Mouse (Mus musculus) retina, postnatal 1 day (tissue): ENCODE results near the gene Vmn1r129.
"Not testable (repeated sequence)": the region's sequence is repeated elsewhere in the genome, so short reads cannot be mapped to it uniquely, and the experiment has no call there.

Experiments used
- DNase-seq: peaks from one replicate; pipeline ENCODE4 v3.0.0-alpha.2; 2012

The Vmn1r129 gene

DNA sequence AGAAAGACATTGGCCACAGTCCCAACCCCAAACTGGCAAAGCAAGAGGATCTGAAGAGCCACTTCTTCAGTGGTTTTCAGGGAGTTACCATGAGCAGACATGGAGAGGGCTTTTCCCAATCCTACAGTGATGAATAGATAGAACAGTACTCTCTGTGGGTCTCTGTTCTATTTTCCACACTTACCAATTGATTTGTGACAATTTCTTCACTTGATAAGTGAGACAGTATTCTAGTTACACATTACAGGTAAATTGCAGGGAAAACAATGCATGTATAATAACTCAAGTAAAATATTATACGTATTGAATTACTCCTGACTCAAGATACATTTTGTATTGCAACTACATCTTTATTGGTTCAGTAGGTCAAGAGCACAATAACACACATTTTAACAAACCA lies at the start of gene Vmn1r129:
TSS of gene Vmn1r129 (minus strand) at position 101 of the 400 bp plus-strand sequence.
- not testable (repeated sequence) for DNase-seq

DNA sequence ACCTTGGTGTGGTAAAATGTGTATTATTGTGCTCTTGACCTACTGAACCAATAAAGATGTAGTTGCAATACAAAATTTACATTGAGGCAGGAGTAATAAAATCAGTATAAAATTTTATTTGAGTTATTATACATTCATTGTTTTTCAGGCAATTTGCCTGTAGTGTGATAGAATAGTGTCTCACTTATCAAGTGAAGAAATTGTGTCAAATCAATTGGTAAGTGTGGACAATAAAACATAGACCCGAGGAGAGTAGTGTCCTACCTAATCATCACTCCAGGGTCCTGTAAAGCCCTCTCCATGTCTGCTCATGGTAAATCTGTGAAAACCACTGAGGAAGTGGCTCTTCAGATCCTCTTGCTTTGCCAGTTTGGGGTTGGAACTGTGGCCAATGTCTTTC lies 12.0 kb downstream of the Vmn1r129 start, which contains the start of gene Vmn1r128:
TSS of gene Vmn1r128 (plus strand) at position 301 of the 400 bp plus-strand sequence.
- not testable (repeated sequence) for DNase-seq

DNA sequence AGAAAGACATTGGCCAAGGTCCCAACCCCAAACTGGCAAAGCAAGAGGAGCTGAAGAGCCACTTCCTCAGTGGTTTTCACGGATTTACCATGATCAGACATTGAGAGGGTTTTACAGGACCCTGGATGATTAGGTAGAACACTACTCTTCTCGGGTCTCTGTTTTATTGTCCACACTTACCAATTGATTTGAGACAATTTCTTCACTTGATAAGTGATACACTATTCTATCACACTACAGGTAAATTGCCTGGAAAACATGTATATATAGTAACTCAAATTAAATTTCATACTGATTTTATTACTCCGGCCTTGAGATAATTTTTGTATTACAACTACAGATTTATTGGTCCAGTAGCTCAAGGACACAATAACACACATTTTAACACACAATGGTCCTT lies 41.3 kb downstream of the Vmn1r129 start, which contains the start of gene Vmn1r127:
TSS of gene Vmn1r127 (minus strand) at position 101 of the 400 bp plus-strand sequence.
- not testable (repeated sequence) for DNase-seq
